Mouse (Mus musculus) macrophage (primary cell): ENCODE results near the gene Dnajc5. TPM values are rescaled to one million over a fixed set of nuclear protein-coding genes. Genes with fewer than 3 reads are reported as not detected.

ENCODE experiments used
- H3K27ac ChIP-seq: fragments of 350-480 bp; formaldehyde crosslinking; 2 replicates; pipeline ENCODE4 v1.9.0; 2021
- H3K36me3 ChIP-seq: fragments of 350-480 bp; formaldehyde crosslinking; 2 replicates; pipeline ENCODE4 v1.9.0; 2021; ENCODE audit errors: inconsistent target
- H3K4me3 ChIP-seq: fragments of 350-480 bp; formaldehyde crosslinking; 2 replicates; pipeline ENCODE4 v1.9.0; 2021; ENCODE audit errors: inconsistent target
- H3K79me2 ChIP-seq: fragments of 350-480 bp; formaldehyde crosslinking; 2 replicates; pipeline ENCODE4 v1.9.0; 2021; ENCODE audit errors: inconsistent target
- WGBS: methylation state at CpG from one replicate; pipeline ENCODE4 v1.1.7; 2026; ENCODE audit warnings: inconsistent platforms; ENCODE audit not compliant: missing documents; 5-methylcytosine and 5-hydroxymethylcytosine counted together
- polyA plus RNA-seq: library from polyadenylated mRNA; stranded (reverse); fragments of 250-400 nt; gene quantifications from 3 replicates; pipeline ENCODE4 v1.2.4, GENCODE M21; 2018; ENCODE audit warnings: inconsistent platforms

Dnajc5 gene
- polyA plus RNA-seq, 1 experiment from 2014 or later: 50.7 TPM

GRCm38 (mm10) chr2:181572921-181573920, 52.9 kb downstream of the Dnajc5 start:
- Histone ChIP-seq H3K27ac (no peak overlapping the region), H3K79me2 (peaks cover 26% of the 10 kb centered on the region), H3K36me3 (peaks cover 56% of the 10 kb centered on the region), H3K4me3 (no peak overlapping the region)
- 94% methylated on average over 15 of the region's 15 CpGs for WGBS

- 91% methylated on average over 9 of the region's 9 CpGs for WGBS
- Histone ChIP-seq H3K4me3 (no peak overlapping the region), H3K27ac (no peak overlapping the region), H3K79me2 (peaks cover 33% of the 10 kb centered on the region), H3K36me3 (peaks cover 53% of the 10 kb centered on the region)
Measured at GRCm38 (mm10) chr2:181573961-181574360, 53.7 kb downstream of the Dnajc5 start.

GRCm38 (mm10) chr2:181574921-181575545, 54.7 kb downstream of the Dnajc5 start:
- Histone ChIP-seq H3K79me2 (peaks cover 44% of the 10 kb centered on the region), H3K27ac (no peak overlapping the region), H3K4me3 (no peak overlapping the region), H3K36me3 (peaks cover 43% of the 10 kb centered on the region)
- WGBS: 96% methylated on average over 7 of the region's 7 CpGs

- Histone ChIP-seq H3K79me2 (peaks cover 53% of the 10 kb centered on the region), H3K27ac (no peak overlapping the region), H3K36me3 (peaks cover 34% of the 10 kb centered on the region), H3K4me3 (no peak overlapping the region)
- WGBS: 96% methylated on average over 2 of the region's 2 CpGs
Measured at GRCm38 (mm10) chr2:181576613-181577012, 56.3 kb downstream of the Dnajc5 start.

GRCm38 (mm10) chr2:181577126-181577525, 56.8 kb downstream of the Dnajc5 start:
- Histone ChIP-seq H3K4me3 (no peak overlapping the region), H3K27ac (no peak overlapping the region), H3K36me3 (peaks cover 29% of the 10 kb centered on the region), H3K79me2 (peaks cover 53% of the 10 kb centered on the region)
- WGBS: 89% methylated on average over 2 of the region's 2 CpGs

GRCm38 (mm10) chr2:181577981-181578581, 57.8 kb downstream of the Dnajc5 start:
- H3K27ac ChIP-seq: no peak overlapping the region
- H3K79me2 ChIP-seq: peaks cover 53% of the 10 kb centered on the region
- 95% methylated on average over 7 of the region's 7 CpGs for WGBS
- no peak overlapping the region for H3K4me3 ChIP-seq
- peaks cover 19% of the 10 kb centered on the region for H3K36me3 ChIP-seq

- H3K79me2 ChIP-seq: peaks cover 53% of the 10 kb centered on the region
- 84% methylated on average over 5 of the region's 5 CpGs for WGBS
- H3K27ac ChIP-seq: no peak overlapping the region
- no peak overlapping the region for H3K4me3 ChIP-seq
- peaks cover 10% of the 10 kb centered on the region for H3K36me3 ChIP-seq
Measured at GRCm38 (mm10) chr2:181578790-181579618, 58.7 kb downstream of the Dnajc5 start.

GRCm38 (mm10) chr2:181579681-181580080, 59.4 kb downstream of the Dnajc5 start:
- no peak overlapping the region for H3K27ac ChIP-seq
- 100% methylated on average over 1 of the region's 1 CpGs for WGBS
- H3K4me3 ChIP-seq: no peak overlapping the region
- H3K79me2 ChIP-seq: peaks cover 53% of the 10 kb centered on the region
- H3K36me3 ChIP-seq: peaks cover 3% of the 10 kb centered on the region

- peak overlapping the region; percentile 85 for H3K4me3 ChIP-seq
- peak overlapping the region; percentile 90 for H3K27ac ChIP-seq
- H3K79me2 ChIP-seq: peaks cover 53% of the 10 kb centered on the region
- peaks cover 2% of the 10 kb centered on the region; the same call in 1 of the 2 replicates for H3K36me3 ChIP-seq
- WGBS: 78% methylated on average over 5 of the region's 5 CpGs
Measured at GRCm38 (mm10) chr2:181580131-181580772, 60.0 kb downstream of the Dnajc5 start.

- 0% methylated on average over 11 of the region's 11 CpGs for WGBS
- Histone ChIP-seq H3K27ac (peak overlapping the region; percentile 90), H3K79me2 (peaks cover 50% of the 10 kb centered on the region), H3K36me3 (peaks cover 9% of the 10 kb centered on the region; the same call in 1 of the 2 replicates), H3K4me3 (peak overlapping the region; percentile 85)
Measured at GRCm38 (mm10) chr2:181581016-181581401, 60.7 kb downstream of the Dnajc5 start.

GRCm38 (mm10) chr2:181581402-181582120, 61.3 kb downstream of the Dnajc5 start:
- H3K4me3 ChIP-seq: peak overlapping the region; percentile 85
- peaks cover 44% of the 10 kb centered on the region for H3K79me2 ChIP-seq
- H3K36me3 ChIP-seq: peaks cover 14% of the 10 kb centered on the region
- WGBS: 1% methylated on average over 49 of the region's 49 CpGs
- peak overlapping the region; percentile 90 for H3K27ac ChIP-seq

GRCm38 (mm10) chr2:181582358-181582757, 62.1 kb downstream of the Dnajc5 start:
- H3K79me2 ChIP-seq: peaks cover 36% of the 10 kb centered on the region
- no peak overlapping the region for H3K4me3 ChIP-seq
- 97% methylated on average over 2 of the region's 2 CpGs for WGBS
- peaks cover 20% of the 10 kb centered on the region for H3K36me3 ChIP-seq
- H3K27ac ChIP-seq: no peak overlapping the region

- Histone ChIP-seq H3K79me2 (peaks cover 31% of the 10 kb centered on the region), H3K27ac (no peak overlapping the region)
Measured at GRCm38 (mm10) chr2:181582939-181583338, 62.7 kb downstream of the Dnajc5 start.

More at GRCm38 (mm10) chr2:181582939-181583338, 62.7 kb downstream of the Dnajc5 start:
- Histone ChIP-seq H3K4me3 (no peak overlapping the region), H3K36me3 (peaks cover 25% of the 10 kb centered on the region)
- WGBS: 89% methylated on average over 1 of the region's 1 CpGs
